Mouse (Mus musculus) fat pad, adult 2 months (tissue): ENCODE measurements around the gene Kmt5a.

Experiments used
- DNase-seq: peaks from one replicate; pipeline ENCODE4 v3.0.0-alpha.2; 2011; ENCODE audit warnings: low read depth, low spot score; ENCODE audit errors: extremely low read depth

Kmt5a gene

GRCm38 (mm10) chr5:124439447-124440093, at the start of gene Kmt5a:
Gene Kmt5a, plus strand, starts transcription at chr5:124439930.
- peak; percentile 88 for DNase-seq

DNA sequence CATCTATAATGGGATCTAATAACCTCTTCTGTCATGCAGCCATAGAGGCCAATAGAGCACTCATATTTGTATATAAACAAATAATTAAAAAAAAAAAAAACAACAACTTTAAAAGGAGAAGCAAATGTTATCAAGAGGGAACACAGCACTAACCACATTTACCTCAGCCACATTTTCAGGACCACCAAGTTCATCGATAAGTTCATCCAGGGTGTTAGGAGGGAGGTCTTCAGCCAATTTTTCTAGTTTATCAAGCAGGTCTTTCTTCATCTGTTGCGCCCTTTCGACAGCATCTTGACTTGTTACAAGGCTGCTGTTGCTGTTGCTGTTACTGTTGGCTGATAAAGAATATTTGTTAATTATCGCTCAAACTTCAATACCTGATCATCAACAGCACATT, 47.3 kb upstream of the Kmt5a start:
- DNase-seq: no peak

DNA sequence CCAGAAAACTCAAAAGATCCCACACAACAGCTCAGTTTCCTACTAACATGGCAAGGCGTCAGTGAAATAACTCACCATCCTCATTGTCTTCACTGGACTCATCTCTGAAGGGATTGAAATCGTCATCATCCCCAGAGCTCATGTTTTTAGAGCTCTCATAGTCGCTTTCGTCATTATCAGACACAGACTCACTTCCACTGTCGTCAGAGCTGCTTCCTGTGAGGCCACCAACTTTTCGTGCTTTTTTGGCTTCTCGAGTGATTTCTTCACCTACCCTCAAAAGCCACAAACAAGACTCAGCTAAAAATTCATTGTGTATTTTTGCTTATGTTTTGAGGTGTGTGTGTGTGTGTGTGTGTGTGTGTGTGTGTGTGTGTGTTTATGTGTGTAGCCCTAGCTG, 46.0 kb upstream of the Kmt5a start:
- no peak for DNase-seq

- no peak for DNase-seq
These were observed 28.9 kb upstream of the Kmt5a start for GRCm38 (mm10) chr5:124410808-124411207.

- no peak for DNase-seq
These were observed 27.6 kb upstream of the Kmt5a start for GRCm38 (mm10) chr5:124412163-124412562.

GRCm38 (mm10) chr5:124418903-124419302, 20.8 kb upstream of the Kmt5a start:
- no peak for DNase-seq

DNA sequence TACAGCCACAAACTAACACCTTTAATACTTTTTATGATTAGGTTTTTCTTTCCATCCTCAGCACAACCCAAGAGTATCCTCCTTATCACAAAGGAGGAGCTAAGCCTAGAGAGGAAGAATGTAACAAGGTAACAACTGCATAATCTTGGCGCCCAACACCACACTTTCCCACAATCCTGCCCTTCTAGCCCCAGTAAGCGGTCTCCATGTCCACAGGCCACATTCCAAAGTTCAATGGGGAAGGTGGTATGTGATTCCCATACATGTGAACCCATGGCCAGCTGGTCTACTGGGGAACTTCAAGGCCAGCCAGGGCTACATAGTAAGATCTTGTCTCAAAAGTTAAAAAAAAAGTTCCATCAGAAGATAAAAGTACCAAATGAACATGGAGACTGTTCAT, 17.9 kb upstream of the Kmt5a start:
- DNase-seq: no peak

DNA sequence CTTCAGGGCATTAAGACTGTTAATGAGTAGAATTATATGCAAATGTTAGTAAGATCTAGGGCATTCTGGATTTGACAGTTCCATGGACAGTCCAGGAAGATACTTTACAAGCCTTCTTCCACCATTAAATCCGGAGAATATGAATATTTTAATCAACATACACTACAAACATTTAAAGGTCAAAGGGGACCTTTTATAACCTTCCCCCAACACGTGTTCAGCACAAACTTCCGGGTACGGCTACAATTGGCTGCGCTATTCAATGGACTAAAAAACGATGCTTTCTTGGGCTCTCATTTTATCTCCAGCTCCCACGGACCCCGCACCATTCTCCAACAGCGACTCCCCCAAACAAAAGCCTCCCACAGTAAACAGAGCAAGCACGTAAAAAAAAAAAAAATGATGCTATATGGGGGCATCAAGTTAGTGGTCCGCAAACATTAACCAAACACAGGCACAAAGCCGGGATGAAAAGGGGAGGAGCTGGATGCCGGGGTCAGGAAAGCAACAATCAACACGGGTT, 15.5 kb upstream of the Kmt5a start:
- DNase-seq: no peak

- DNase-seq: no peak
These were observed 14.9 kb upstream of the Kmt5a start for GRCm38 (mm10) chr5:124424723-124425411.

- no peak for DNase-seq
These were observed 14.1 kb upstream of the Kmt5a start, which contains the start of gene Sbno1 for GRCm38 (mm10) chr5:124425412-124426259. Gene Sbno1, minus strand, starts transcription at chr5:124426001.

DNA sequence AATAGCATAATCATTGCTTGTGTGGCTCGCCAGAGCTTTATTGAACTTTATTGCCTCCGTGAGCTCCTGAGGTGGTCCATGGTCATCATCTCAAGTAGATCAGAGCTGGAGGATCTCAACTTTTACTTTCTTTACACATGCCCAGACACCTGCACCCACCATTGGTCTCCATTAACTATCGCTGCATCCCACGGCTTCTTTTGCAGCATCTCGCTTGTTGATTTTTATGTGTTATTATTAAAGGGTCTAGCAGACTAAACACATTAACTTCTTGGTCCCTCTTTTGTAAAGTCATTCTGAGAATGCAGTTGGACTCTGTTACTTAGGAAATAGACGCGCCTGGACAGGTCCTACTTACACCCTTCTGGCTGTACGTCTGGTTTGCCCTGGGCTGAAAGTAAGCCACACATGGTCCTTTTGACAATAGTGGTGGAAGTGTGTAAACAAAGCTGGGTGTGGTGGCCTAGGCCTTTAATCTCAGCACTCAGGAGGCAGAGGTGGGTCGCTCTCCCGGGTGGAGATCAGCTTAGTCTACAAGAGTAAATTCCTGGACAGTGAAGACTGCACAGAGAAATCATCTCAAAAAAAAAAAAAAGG, 13.2 kb upstream of the Kmt5a start:
- no peak for DNase-seq

GRCm38 (mm10) chr5:124432398-124433012, 7.2 kb upstream of the Kmt5a start:
- no peak for DNase-seq

GRCm38 (mm10) chr5:124433048-124433447, 6.7 kb upstream of the Kmt5a start:
- no peak for DNase-seq

DNA sequence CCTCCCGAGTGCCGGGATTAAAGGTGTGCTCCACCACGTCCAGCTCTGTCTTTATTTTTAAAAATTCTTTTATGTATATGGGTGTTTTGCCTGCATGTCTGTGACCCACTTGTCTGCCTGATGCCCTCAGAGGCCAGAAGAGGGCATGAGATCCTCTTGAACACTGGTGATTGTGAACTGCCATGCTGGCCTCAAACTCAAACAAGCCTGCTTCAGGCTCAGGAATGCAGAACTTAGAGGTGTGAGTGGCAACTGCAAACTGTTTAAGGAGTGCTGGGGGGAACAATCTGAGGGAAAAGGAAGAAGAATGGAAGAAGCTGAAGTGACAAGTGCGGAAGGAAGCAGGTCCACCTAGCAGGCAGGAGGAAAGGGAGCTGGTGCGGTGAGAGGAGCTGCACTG, 1.5 kb upstream of the Kmt5a start:
- DNase-seq: no peak

- DNase-seq: no peak
These were observed 984 bp upstream of the Kmt5a start for GRCm38 (mm10) chr5:124438746-124439145.

DNA sequence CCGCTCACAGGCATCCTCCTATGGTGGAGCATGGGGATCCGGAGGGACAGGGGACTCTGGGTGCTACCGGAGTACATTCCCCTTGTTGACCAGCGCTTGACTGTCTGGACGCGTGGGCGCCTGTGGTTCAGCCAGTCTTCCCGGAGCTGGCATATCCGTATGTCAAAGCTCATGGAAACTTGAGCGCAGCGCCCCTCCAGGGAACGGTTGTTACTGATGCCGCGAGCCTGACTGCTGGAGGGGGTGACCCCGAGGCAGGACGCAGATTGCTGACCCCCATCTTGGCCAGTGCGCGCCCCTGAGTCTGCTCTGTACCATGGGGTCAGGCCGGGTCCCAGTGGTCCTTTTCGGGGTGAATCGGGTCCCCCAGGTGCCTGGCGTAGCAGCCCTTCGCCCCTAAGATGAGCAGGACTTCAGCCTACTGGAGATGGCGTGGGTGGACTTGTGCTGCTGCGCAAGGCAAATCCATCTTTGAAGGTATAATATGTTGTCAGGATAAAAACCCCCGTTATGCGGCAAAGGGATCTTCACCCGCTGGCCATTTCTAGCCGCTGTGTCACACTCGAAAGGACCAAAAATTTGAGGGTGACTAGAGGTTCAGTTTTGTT, 468 bp downstream of the Kmt5a start:
- DNase-seq: no peak

DNA sequence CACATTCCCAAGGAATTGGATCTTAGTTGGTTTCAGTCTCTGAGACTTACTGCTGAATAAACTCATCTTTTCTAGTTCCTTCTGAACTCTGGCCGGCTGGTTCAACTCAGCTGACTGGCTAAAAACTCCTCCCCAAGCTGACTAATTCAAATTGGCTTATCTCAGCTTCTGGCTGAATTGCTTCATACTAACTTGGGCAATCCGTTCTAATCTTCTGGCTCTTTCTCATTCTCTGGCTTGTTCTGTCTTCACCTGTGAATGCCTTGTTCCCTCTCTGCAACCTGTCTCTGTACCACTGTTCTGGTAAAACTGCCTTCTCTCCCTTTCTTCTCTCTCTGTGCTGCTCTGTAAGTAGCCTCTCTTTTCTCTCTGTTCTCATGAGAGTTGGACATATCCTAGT, 2.9 kb downstream of the Kmt5a start:
- DNase-seq: no peak

DNA sequence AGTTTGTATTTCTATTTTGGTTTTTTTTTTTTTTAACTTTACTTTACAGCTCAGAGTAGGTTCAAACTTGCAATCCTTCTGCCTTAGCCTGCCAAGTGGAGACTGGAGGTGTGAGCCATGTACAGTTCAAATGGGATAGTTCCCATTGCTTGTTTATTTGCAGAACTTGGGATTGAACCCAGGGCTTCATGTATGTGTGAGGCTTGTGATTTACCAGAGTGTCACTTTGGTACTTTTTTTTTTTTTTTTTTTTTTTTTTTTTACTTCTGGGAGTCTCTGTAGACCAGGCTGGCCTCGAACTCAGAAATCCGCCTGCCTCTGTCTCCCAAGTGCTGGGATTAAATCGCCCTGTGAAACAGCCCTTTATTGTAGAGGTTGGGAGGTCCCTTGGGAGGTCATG, 4.5 kb downstream of the Kmt5a start:
- no peak for DNase-seq

GRCm38 (mm10) chr5:124444661-124445561, 5.2 kb downstream of the Kmt5a start:
- DNase-seq: no peak
